Mouse (Mus musculus): Measurements from ENCODE around the gene Rnf130. TPM values are rescaled to one million over a fixed set of nuclear protein-coding genes. Genes with fewer than 3 reads are reported as not detected.

Gene Rnf130
- polyA plus RNA-seq, 1 experiment from 2014 or later: 75.0 TPM

GRCm38 (mm10) chr11:50042345-50042997 lies 17.3 kb downstream of the Rnf130 start:
- Histone ChIP-seq H3K4me2 (ENCODE audit: low read depth, low read length) (0 out of 2 replicates have a peak overlapping the region, but pooled peaks have one; percentile 18), H3K4me3 (ENCODE audit: low read depth, low read length) (no peak overlapping the region), H3K27me3 (ENCODE audit: insufficient read depth, low read length) (no peaks in the 10 kb centered on the region), H3K27ac (ENCODE audit: low read depth) (peak overlapping the region; percentile 50; the same call in 1 of the 2 replicates), H3K9ac (replicated peaks) (no peak overlapping the region), H3K4me1 (ENCODE audit: insufficient read depth) (peaks cover 17% of the 10 kb centered on the region), H3K36me3 (replicated peaks; ENCODE audit: insufficient read depth, low read length) (no peaks in the 10 kb centered on the region), H3K9me3 (ENCODE audit: low read length) (no peaks in the 10 kb centered on the region)
- DNase-seq (no peak), ATAC-seq (no peak)
- 23% methylated on average over 4 of the region's 4 CpGs for WGBS (ENCODE audit: insufficient replicate concordance)
- TF ChIP-seq CTCF (IDR thresholded peaks at IDR 0.05; ENCODE audit: low read depth): no peak

- no peak for ATAC-seq
- DNase-seq: no peak
- Histone ChIP-seq H3K4me2 (ENCODE audit: low read depth, low read length) (peak overlapping the region; percentile 11; the same call in 1 of the 2 replicates), H3K36me3 (replicated peaks; ENCODE audit: insufficient read depth, low read length) (no peaks in the 10 kb centered on the region), H3K9ac (replicated peaks) (no peak overlapping the region), H3K27ac (ENCODE audit: low read depth) (no peak overlapping the region; the same call in 1 of the 2 replicates), H3K4me3 (ENCODE audit: low read depth, low read length) (no peak overlapping the region), H3K27me3 (ENCODE audit: insufficient read depth, low read length) (no peaks in the 10 kb centered on the region), H3K4me1 (ENCODE audit: insufficient read depth) (peaks cover 18% of the 10 kb centered on the region), H3K9me3 (ENCODE audit: low read length) (no peaks in the 10 kb centered on the region)
- no peak for TF ChIP-seq EP300 (IDR thresholded peaks at IDR 0.05; ENCODE audit: low read depth)
- TF ChIP-seq CTCF (IDR thresholded peaks at IDR 0.05; ENCODE audit: low read depth): no peak
- WGBS (ENCODE audit: insufficient replicate concordance): 52% methylated on average over 4 of the region's 4 CpGs
Measured at GRCm38 (mm10) chr11:50044454-50044853, 19.3 kb downstream of the Rnf130 start.

- 0 out of 2 replicates have a peak overlapping the region, but pooled peaks have one; percentile 12 for H3K27ac ChIP-seq (ENCODE audit: low read depth)
- H3K9me3 ChIP-seq (ENCODE audit: low read length): no peaks in the 10 kb centered on the region
- H3K9ac ChIP-seq (replicated peaks): no peak overlapping the region
- H3K4me2 ChIP-seq (ENCODE audit: low read depth, low read length): no peak overlapping the region
- no peak overlapping the region for H3K4me3 ChIP-seq (ENCODE audit: low read depth, low read length)
- ATAC-seq: no peak
- peaks cover 16% of the 10 kb centered on the region for H3K4me1 ChIP-seq (ENCODE audit: insufficient read depth)
- DNase-seq: no peak
- H3K27me3 ChIP-seq (ENCODE audit: insufficient read depth, low read length): no peaks in the 10 kb centered on the region
- H3K36me3 ChIP-seq (replicated peaks; ENCODE audit: insufficient read depth, low read length): no peaks in the 10 kb centered on the region
- 40% methylated on average over 1 of the region's 1 CpGs for WGBS (ENCODE audit: insufficient replicate concordance)
- TF ChIP-seq CTCF (IDR thresholded peaks at IDR 0.05; ENCODE audit: low read depth): no peak
Measured at GRCm38 (mm10) chr11:50047610-50048009, 22.5 kb downstream of the Rnf130 start.

- Histone ChIP-seq H3K27me3 (ENCODE audit: insufficient read depth, low read length) (no peaks in the 10 kb centered on the region), H3K36me3 (replicated peaks; ENCODE audit: insufficient read depth, low read length) (no peaks in the 10 kb centered on the region; the same call in 1 of the 2 replicates), H3K4me3 (ENCODE audit: low read depth, low read length) (no peak overlapping the region), H3K9me3 (ENCODE audit: low read length) (no peaks in the 10 kb centered on the region), H3K4me2 (ENCODE audit: low read depth, low read length) (no peak overlapping the region), H3K4me1 (ENCODE audit: insufficient read depth) (peaks cover 12% of the 10 kb centered on the region), H3K27ac (ENCODE audit: low read depth) (0 out of 2 replicates have a peak overlapping the region, but pooled peaks have one; percentile 12), H3K9ac (replicated peaks) (no peak overlapping the region)
- ATAC-seq (no peak), DNase-seq (no peak)
- WGBS (ENCODE audit: insufficient replicate concordance): 71% methylated on average over 6 of the region's 6 CpGs
- TF ChIP-seq EP300 (IDR thresholded peaks at IDR 0.05; ENCODE audit: low read depth) (no peak), CTCF (IDR thresholded peaks at IDR 0.05; ENCODE audit: low read depth) (no peak)
Measured at GRCm38 (mm10) chr11:50048115-50048514, 23.0 kb downstream of the Rnf130 start.

- peaks cover 12% of the 10 kb centered on the region; the same call in 1 of the 2 replicates for H3K4me1 ChIP-seq (ENCODE audit: insufficient read depth)
- H3K9me3 ChIP-seq (ENCODE audit: low read length): no peaks in the 10 kb centered on the region
- no peak overlapping the region for H3K4me3 ChIP-seq (ENCODE audit: low read depth, low read length)
- no peak overlapping the region for H3K27ac ChIP-seq (ENCODE audit: low read depth)
- DNase-seq (no peak), ATAC-seq (no peak; the same call in 1 of the 2 replicates)
- H3K27me3 ChIP-seq (ENCODE audit: insufficient read depth, low read length): no peaks in the 10 kb centered on the region
- WGBS (ENCODE audit: insufficient replicate concordance): 42% methylated on average over 6 of the region's 6 CpGs
- no peak overlapping the region; the same call in 1 of the 2 replicates for H3K4me2 ChIP-seq (ENCODE audit: low read depth, low read length)
- no peak for TF ChIP-seq CTCF (IDR thresholded peaks at IDR 0.05; ENCODE audit: low read depth)
- no peak overlapping the region for H3K9ac ChIP-seq (replicated peaks)
- H3K36me3 ChIP-seq (replicated peaks; ENCODE audit: insufficient read depth, low read length): peaks cover 5% of the 10 kb centered on the region
Measured at GRCm38 (mm10) chr11:50050392-50050791, 25.2 kb downstream of the Rnf130 start.

GRCm38 (mm10) chr11:50057713-50058112 lies 32.6 kb downstream of the Rnf130 start:
- Histone ChIP-seq H3K27ac (ENCODE audit: low read depth) (no peak overlapping the region), H3K4me3 (ENCODE audit: low read depth, low read length) (no peak overlapping the region), H3K9ac (replicated peaks) (no peak overlapping the region), H3K4me1 (ENCODE audit: insufficient read depth) (no peaks in the 10 kb centered on the region), H3K9me3 (ENCODE audit: low read length) (no peaks in the 10 kb centered on the region), H3K27me3 (ENCODE audit: insufficient read depth, low read length) (no peaks in the 10 kb centered on the region), H3K4me2 (ENCODE audit: low read depth, low read length) (no peak overlapping the region), H3K36me3 (replicated peaks; ENCODE audit: insufficient read depth, low read length) (peaks cover 5% of the 10 kb centered on the region)
- no peak for TF ChIP-seq CTCF (IDR thresholded peaks at IDR 0.05; ENCODE audit: low read depth)
- TF ChIP-seq EP300 (IDR thresholded peaks at IDR 0.05; ENCODE audit: low read depth): no peak
- 67% methylated on average over 2 of the region's 2 CpGs for WGBS (ENCODE audit: insufficient replicate concordance)
- ATAC-seq (no peak), DNase-seq (no peak)

All from liver, postnatal 0 days (tissue).